Mouse (Mus musculus) forebrain, embryonic 15.5 days (tissue): ENCODE measurements at regions not wholly inside any gene's neighbourhood (a gene's known extent, or its start where the extent isn't known, plus 50 kb on each side); places are given as distances from the start of the nearest gene placed in this dataset.

ENCODE experiments used
- ATAC-seq: fragments of 200-750 bp; cut with Nextera tagmentation; replicated peaks from 2 replicates; pipeline ENCODE4 v1.8.0; 2017; ENCODE audit warnings: mild to moderate bottlenecking, moderate TSS enrichment, moderate library complexity
- H3K27ac ChIP-seq: fragments of 300-500 bp; sonication (generic); replicated peaks from 2 replicates; pipeline ENCODE4 v1.5.1; 2015; ENCODE audit warnings: mild to moderate bottlenecking, inconsistent platforms
- H3K27me3 ChIP-seq: fragments of 300-500 bp; sonication (generic); 2 replicates; pipeline ENCODE4 v1.6.1; 2015; ENCODE audit warnings: inconsistent platforms
- H3K36me3 ChIP-seq: fragments of 300-500 bp; sonication (generic); 2 replicates; pipeline ENCODE4 v1.6.1; 2015; ENCODE audit warnings: mild to moderate bottlenecking, inconsistent platforms
- H3K4me1 ChIP-seq: fragments of 300-500 bp; sonication (generic); 2 replicates; pipeline ENCODE4 v1.6.1; 2015; ENCODE audit warnings: inconsistent platforms
- H3K4me2 ChIP-seq: fragments of 300-500 bp; sonication (generic); replicated peaks from 2 replicates; pipeline ENCODE4 v1.6.1; 2015; ENCODE audit warnings: mild to moderate bottlenecking, inconsistent platforms
- H3K4me3 ChIP-seq: fragments of 300-500 bp; sonication (generic); 2 replicates; pipeline ENCODE4 v1.5.1; 2015; ENCODE audit warnings: mild to moderate bottlenecking, inconsistent platforms
- H3K9ac ChIP-seq: fragments of 300-500 bp; sonication (generic); replicated peaks from 2 replicates; pipeline ENCODE4 v1.6.1; 2015; ENCODE audit warnings: mild to moderate bottlenecking, inconsistent platforms
- H3K9me3 ChIP-seq: fragments of 300-500 bp; sonication (generic); 2 replicates; pipeline ENCODE4 v1.6.1; 2016; ENCODE audit warnings: inconsistent platforms
- WGBS: fragments of 180-500 bp; shearing (Covaris S2); methylation state at CpG from one replicate; pipeline ENCODE4 v1.1.7; 2015; ENCODE audit warnings: mixed read lengths; 5-methylcytosine and 5-hydroxymethylcytosine counted together

DNA sequence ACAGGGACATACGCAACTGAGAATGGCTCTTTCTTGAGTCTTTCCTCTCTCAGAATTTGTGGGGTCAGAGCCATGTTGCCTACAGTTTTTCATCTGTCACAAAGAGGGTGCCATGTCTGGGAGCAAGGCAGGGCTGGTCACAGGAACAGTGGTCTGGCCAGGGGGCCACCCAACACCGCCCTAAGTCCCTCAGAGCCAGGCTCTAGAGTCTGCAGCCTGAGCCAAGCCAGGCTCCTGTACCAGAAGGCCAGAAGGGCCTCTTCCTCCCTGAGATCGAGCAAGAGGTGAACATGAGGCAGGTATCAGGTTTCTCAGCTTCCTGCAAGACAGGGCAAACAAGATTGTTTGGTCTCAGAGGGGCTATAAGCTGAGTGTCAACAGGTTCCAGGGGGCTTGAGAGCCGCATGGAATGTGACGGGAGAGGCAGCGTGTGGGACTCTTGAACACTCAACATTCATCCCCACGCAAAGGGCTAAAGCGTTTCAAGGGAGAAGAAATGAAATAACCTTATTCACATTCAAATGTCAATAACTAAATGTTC, 110.6 kb upstream of the Mrps22 start:
- WGBS, result 90% methylated on average over 8 of the region's 8 CpGs
- no peak overlapping the region for H3K9ac ChIP-seq
- no peaks in the 10 kb centered on the region for H3K36me3 ChIP-seq
- no peak overlapping the region for H3K4me2 ChIP-seq
- no peak overlapping the region for H3K4me3 ChIP-seq
- no peaks in the 10 kb centered on the region for H3K4me1 ChIP-seq
- ATAC-seq, result no peak
- no peak overlapping the region for H3K27ac ChIP-seq
- H3K9me3 ChIP-seq, result no peaks in the 10 kb centered on the region
- H3K27me3 ChIP-seq, result no peaks in the 10 kb centered on the region

DNA sequence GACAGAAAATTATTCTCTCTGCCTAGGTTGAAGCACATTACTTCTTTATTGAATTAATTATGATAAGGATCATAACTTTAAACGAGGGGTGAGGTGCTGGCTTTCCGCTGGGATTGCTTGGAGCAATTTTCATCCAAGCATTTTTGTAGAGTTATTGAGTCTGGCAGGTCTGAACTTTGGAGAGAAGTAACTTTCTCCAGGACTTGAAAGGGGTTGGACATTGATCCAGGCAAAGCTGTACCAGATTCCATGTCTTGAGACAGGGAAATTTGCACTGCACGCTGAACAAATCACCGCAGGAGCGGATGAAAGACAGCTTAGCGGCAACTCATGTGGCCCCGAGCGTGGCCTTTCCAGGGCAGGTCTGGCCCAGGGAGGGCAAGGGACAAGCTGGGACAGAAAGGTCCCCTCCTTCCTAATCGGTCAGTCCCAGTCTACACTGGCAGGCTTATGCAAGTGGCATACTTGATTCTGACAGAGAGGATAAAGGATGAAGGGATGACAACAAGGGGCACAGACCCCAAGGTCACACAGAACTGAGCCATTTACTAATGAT, 108.8 kb upstream of the Mrps22 start:
- H3K9ac ChIP-seq, result no peak overlapping the region
- H3K9me3 ChIP-seq, result no peaks in the 10 kb centered on the region
- H3K27ac ChIP-seq, result no peak overlapping the region
- ATAC-seq, result no peak
- no peaks in the 10 kb centered on the region for H3K27me3 ChIP-seq
- no peak overlapping the region for H3K4me2 ChIP-seq
- WGBS, result 85% methylated on average over 9 of the region's 9 CpGs
- H3K36me3 ChIP-seq, result no peaks in the 10 kb centered on the region
- no peaks in the 10 kb centered on the region for H3K4me1 ChIP-seq
- H3K4me3 ChIP-seq, result no peak overlapping the region

DNA sequence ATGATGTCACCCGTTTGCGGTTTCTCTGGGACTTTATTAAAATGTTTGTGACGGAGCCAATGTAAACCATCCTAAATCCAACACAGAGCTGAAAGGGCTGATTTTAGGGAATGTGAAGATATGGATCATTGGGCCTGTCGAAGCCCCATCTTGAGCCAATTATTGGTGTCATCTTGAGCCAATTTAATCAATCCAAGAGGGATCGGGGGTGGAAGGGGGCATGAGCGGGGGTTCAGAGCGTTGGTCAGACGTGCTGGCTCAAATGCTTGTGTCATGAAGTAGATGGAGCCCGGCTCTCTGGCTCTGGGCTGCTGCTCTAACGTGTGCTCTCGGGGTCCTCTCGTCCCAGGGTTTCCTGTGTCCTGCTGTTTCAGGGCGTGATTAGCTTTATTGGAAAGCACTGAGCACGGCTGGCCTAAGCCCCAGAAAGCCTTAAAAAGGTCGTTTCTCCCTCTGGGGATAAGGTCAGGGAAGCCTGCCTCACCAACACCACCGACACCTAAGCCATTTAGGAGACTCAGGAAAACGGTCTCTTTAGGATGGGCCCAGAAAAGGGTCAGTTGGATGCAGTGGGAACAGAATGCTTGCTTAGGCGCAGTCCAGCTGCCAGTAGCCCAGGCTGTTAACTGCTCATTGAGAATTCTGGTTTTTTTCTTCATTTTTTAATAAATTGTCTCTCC, 106.7 kb upstream of the Mrps22 start:
- H3K36me3 ChIP-seq, result no peaks in the 10 kb centered on the region
- no peak overlapping the region for H3K27ac ChIP-seq
- H3K4me2 ChIP-seq, result no peak overlapping the region
- WGBS, result 54% methylated on average over 18 of the region's 18 CpGs
- H3K9ac ChIP-seq, result no peak overlapping the region
- no peaks in the 10 kb centered on the region for H3K27me3 ChIP-seq
- H3K4me3 ChIP-seq, result no peak overlapping the region
- H3K9me3 ChIP-seq, result no peaks in the 10 kb centered on the region
- no peak for ATAC-seq
- H3K4me1 ChIP-seq, result no peaks in the 10 kb centered on the region

DNA sequence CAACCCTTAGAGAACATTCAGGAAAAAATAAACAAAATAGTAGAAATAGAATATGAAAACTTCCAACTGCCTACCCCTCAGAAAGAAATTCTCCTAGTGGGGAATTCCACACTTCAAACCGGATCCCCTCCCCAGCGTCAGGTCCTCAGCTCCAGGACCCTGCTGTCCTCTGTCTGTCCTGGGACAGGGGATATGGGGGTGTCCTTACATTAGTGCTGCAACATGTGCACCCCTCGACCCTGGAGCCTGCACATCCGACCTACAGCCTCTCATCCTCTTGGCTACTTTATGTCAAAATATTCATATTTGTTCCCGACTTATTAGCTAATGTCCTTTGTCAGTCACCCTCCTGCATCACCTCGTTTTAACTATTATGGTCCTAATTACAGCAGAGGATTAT, 106.0 kb upstream of the Mrps22 start:
- 63% methylated on average over 6 of the region's 6 CpGs for WGBS
- Histone ChIP-seq H3K9ac (no peak overlapping the region), H3K9me3 (no peaks in the 10 kb centered on the region)

DNA sequence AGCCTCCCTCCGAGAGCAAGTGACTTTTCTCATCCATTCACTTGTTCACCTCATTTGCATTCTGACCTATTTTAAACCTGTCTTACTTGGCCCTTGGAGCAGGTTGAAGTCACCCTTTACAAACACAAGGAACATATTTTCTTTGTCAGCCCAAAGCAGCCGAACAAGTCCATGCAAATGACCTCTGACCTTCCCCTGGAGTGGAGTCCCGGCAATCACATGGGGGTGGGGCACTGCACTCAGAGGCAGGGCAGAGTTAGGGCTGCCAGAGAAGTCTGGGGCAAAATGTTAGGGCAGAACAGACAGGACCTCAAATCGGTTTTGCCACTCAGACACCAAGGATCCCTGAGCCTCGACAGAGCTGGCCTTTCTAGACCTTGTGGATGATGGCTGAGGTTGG, 102.7 kb upstream of the Mrps22 start:
- no peak overlapping the region for H3K9ac ChIP-seq
- no peaks in the 10 kb centered on the region for H3K27me3 ChIP-seq
- H3K36me3 ChIP-seq, result no peaks in the 10 kb centered on the region
- H3K4me2 ChIP-seq, result no peak overlapping the region
- no peaks in the 10 kb centered on the region for H3K9me3 ChIP-seq
- no peaks in the 10 kb centered on the region for H3K4me1 ChIP-seq
- WGBS, result 44% methylated on average over 5 of the region's 5 CpGs
- no peak overlapping the region for H3K27ac ChIP-seq
- no peak for ATAC-seq
- no peak overlapping the region for H3K4me3 ChIP-seq

More for the DNA sequence above, 106.0 kb upstream of the Mrps22 start:
- Histone ChIP-seq H3K4me2 (no peak overlapping the region), H3K36me3 (no peaks in the 10 kb centered on the region), H3K27ac (no peak overlapping the region), H3K4me1 (no peaks in the 10 kb centered on the region), H3K4me3 (no peak overlapping the region), H3K27me3 (no peaks in the 10 kb centered on the region)
- no peak for ATAC-seq

DNA sequence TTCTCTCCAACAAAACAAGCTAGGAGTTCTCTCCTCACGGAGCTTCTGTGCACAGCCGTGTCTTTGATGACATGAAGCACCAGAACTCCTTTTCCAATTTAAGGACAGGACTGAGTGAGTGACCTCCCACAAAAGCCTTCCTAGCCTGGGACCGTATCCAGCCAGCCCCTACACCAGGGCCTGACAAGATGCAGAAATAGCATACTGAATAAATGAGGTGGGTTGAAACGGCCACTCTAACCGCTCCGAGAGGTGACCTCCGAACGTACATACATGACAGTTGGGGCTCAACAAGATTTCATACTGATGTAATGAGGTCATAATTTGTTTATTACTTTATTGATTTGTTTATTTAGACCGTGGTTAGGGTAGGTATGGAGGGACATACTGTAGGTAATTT, 101.9 kb upstream of the Mrps22 start:
- Histone ChIP-seq H3K9ac (no peak overlapping the region), H3K4me1 (no peaks in the 10 kb centered on the region), H3K4me2 (no peak overlapping the region)

DNA sequence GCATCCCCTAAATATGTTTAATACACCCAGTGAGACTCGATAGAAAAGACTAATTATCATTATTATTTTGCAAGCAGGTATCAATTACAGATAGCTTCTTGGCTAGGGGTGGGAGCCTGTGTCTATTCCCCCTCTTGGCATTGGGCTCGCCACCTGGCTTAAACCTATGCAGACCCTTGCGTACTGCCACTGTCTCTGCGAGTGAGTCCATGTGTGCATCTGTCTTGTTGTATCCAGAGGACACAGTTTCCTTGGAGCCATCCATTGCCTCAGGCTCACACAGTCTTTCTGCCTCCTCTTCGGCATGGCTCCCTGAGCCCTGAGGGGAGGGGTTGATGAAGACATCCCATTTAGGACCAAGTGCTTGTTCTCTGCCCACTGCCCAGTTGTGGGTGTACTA, 99.1 kb upstream of the Mrps22 start:
- Histone ChIP-seq H3K36me3 (no peaks in the 10 kb centered on the region), H3K9ac (no peak overlapping the region), H3K4me2 (no peak overlapping the region), H3K4me1 (no peaks in the 10 kb centered on the region), H3K4me3 (no peak overlapping the region), H3K27ac (no peak overlapping the region), H3K9me3 (no peaks in the 10 kb centered on the region), H3K27me3 (no peaks in the 10 kb centered on the region)
- WGBS, result 87% methylated on average over 5 of the region's 5 CpGs
- no peak for ATAC-seq

More for the DNA sequence above, 101.9 kb upstream of the Mrps22 start:
- Histone ChIP-seq H3K9me3 (no peaks in the 10 kb centered on the region), H3K27me3 (no peaks in the 10 kb centered on the region), H3K4me3 (no peak overlapping the region), H3K36me3 (no peaks in the 10 kb centered on the region), H3K27ac (no peak overlapping the region)
- 86% methylated on average over 9 of the region's 9 CpGs for WGBS
- no peak for ATAC-seq

DNA sequence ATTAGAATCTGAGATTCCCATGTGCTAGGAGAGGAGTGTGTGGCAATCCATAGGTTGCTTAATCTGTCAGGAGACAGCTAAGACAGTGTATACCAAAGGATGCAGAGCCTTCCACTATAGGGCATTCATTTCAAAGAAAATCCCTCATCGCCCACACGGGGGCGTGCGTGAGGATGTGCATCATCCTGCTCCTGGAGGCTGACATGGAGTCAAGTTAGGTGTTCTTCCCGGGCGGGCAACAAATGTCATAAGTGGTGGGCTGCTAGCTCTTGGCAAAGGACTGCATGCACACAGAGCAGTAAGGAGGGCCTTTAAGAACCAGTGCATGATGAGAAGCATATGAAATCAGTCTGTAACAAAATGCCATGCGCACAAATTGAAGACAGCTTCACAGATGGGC, 95.7 kb upstream of the Mrps22 start:
- no peak overlapping the region for H3K27ac ChIP-seq
- no peaks in the 10 kb centered on the region for H3K36me3 ChIP-seq
- ATAC-seq, result no peak
- 40% methylated on average over 7 of the region's 7 CpGs for WGBS
- H3K9ac ChIP-seq, result no peak overlapping the region
- H3K4me1 ChIP-seq, result no peaks in the 10 kb centered on the region
- no peak overlapping the region for H3K4me2 ChIP-seq
- H3K27me3 ChIP-seq, result no peaks in the 10 kb centered on the region
- no peaks in the 10 kb centered on the region for H3K9me3 ChIP-seq
- no peak overlapping the region for H3K4me3 ChIP-seq

DNA sequence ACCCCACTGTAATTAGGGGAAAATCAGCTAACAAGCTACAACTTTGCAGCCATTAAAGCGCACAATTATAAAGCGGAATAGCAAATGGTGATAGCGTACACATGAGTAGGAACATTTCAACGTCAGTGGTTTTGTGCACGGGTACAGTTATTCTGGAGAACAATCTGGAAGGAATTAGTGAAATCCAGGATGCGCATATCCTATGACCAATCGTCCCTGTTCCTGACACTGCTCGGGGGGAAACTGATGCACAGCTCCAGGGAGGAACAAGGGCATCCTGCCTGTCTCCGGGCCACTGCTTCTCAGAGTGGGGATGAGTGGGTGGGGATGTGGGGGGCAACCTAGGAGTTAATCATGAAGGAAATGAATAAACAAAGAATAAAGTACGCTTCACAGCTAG, 93.6 kb upstream of the Mrps22 start:
- WGBS, result 60% methylated on average over 10 of the region's 10 CpGs
- Histone ChIP-seq H3K27me3 (no peaks in the 10 kb centered on the region), H3K9me3 (no peaks in the 10 kb centered on the region), H3K36me3 (no peaks in the 10 kb centered on the region), H3K27ac (no peak overlapping the region), H3K4me2 (no peak overlapping the region), H3K4me1 (no peaks in the 10 kb centered on the region), H3K9ac (no peak overlapping the region), H3K4me3 (no peak overlapping the region)
- no peak for ATAC-seq

DNA sequence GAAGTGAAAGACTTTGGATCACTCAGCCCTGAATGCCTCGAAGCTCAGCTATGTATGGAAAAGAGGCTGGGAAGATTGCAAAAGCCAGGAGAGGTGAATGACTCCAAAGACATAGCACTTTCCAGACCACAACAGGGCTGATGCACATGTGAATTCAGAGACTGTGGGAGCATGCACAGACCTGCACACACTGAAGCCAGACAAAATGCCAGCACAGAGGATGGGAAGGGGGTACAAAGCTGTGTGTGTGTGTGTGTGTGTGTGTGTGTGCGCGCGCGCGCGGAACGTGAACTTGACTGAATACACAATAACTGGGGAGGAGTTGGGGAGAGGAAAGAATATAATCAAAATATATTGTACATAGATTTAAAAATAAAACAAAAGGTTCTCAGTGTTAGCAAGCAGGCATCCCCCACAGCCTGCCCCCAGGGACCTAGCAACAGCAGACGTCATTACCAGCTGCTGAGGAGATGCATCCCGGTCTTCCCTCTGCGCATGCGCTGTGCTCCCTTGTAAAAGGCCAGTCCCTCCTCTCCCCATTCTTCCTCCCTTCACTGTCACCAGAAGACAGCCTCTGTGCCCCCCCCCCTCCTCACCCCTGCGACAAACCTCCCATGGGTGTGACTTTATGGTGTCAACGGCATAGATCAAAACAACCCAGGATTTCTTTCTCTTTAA, 89.5 kb upstream of the Mrps22 start:
- no peaks in the 10 kb centered on the region for H3K27me3 ChIP-seq
- no peak overlapping the region for H3K9ac ChIP-seq
- H3K9me3 ChIP-seq, result no peaks in the 10 kb centered on the region
- WGBS, result 80% methylated on average over 14 of the region's 14 CpGs
- no peaks in the 10 kb centered on the region for H3K36me3 ChIP-seq
- ATAC-seq, result no peak
- no peak overlapping the region for H3K4me2 ChIP-seq
- no peak overlapping the region for H3K4me3 ChIP-seq
- no peak overlapping the region for H3K27ac ChIP-seq
- no peaks in the 10 kb centered on the region for H3K4me1 ChIP-seq

DNA sequence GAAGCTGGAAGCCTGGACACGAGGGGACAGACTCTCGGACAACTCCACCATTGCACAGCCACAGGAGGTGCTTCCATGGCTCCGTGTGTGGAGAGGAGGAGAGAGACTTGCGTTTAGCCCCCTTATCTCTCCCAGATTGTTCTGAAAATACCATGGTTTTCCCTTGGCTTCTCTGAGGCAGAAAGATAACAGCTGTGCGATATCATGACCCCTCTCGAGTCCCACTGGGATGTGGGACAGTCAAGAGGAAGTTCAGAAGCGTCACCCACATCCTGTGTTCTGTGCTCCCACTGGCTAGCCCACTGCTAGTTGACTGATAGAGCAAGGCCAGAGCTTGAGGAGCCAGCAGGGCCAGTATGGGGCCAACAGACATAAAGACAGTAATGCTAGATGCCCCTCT, 84.1 kb upstream of the Mrps22 start:
- Histone ChIP-seq H3K27ac (no peak overlapping the region), H3K4me2 (no peak overlapping the region), H3K9ac (no peak overlapping the region), H3K36me3 (no peaks in the 10 kb centered on the region), H3K4me3 (no peak overlapping the region), H3K4me1 (no peaks in the 10 kb centered on the region), H3K9me3 (no peaks in the 10 kb centered on the region), H3K27me3 (no peaks in the 10 kb centered on the region)
- ATAC-seq, result no peak
- 93% methylated on average over 7 of the region's 7 CpGs for WGBS

DNA sequence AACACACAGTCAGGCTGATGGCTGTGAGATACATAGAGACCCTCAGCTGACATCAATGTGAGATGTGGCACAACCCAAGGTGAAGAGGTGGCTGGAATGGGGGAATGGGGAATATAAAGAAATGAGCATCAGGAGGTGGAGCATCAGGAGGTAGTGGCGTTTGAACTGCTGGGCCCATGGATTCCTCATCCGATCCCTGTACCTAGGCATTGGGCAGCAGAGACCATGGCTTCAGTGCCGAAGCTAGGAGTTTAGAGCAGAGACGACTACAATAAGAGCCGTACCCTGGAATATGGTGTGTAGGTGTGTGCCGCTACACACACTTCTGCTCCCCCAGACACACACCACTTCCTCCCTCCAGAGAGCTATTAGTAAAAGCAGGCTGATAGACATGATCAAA, 82.9 kb upstream of the Mrps22 start:
- H3K36me3 ChIP-seq, result no peaks in the 10 kb centered on the region
- WGBS, result 93% methylated on average over 6 of the region's 6 CpGs
- no peak overlapping the region for H3K4me3 ChIP-seq
- no peak overlapping the region for H3K9ac ChIP-seq
- no peak overlapping the region for H3K27ac ChIP-seq
- H3K27me3 ChIP-seq, result no peaks in the 10 kb centered on the region
- H3K4me1 ChIP-seq, result no peaks in the 10 kb centered on the region
- no peak for ATAC-seq
- H3K4me2 ChIP-seq, result no peak overlapping the region
- H3K9me3 ChIP-seq, result no peaks in the 10 kb centered on the region
